Mouse (Mus musculus) intestine, embryonic 14.5 days (tissue): Measurements from ENCODE around the gene Dync1i2. TPM values are rescaled to one million over a fixed set of nuclear protein-coding genes. Genes with fewer than 3 reads are reported as not detected.

Experiments
- ATAC-seq: fragments of 200-750 bp; cut with Nextera tagmentation; replicated peaks from 2 replicates; pipeline ENCODE4 v1.8.0; 2017; ENCODE audit warnings: low read depth, moderate number of reproducible peaks, moderate TSS enrichment, moderate library complexity; ENCODE audit not compliant: low FRiP score, low TSS enrichment
- DNase-seq: peaks from one replicate; pipeline ENCODE4 v3.0.0-alpha.2; 2018; ENCODE audit warnings: low spot score
- H3K27ac ChIP-seq: fragments of 300-500 bp; sonication (generic); 2 replicates; pipeline ENCODE4 v1.5.1; 2014; ENCODE audit warnings: low read depth, mild to moderate bottlenecking, control low read depth
- H3K27me3 ChIP-seq: fragments of 300-500 bp; sonication (generic); replicated peaks from 2 replicates; pipeline ENCODE4 v1.6.1; 2014; ENCODE audit warnings: low read length, control low read depth; ENCODE audit not compliant: control insufficient read depth, insufficient read depth
- H3K36me3 ChIP-seq: fragments of 300-500 bp; sonication (generic); 2 replicates; pipeline ENCODE4 v1.6.1; 2014; ENCODE audit warnings: low read length, control low read depth; ENCODE audit not compliant: control insufficient read depth, insufficient read depth
- H3K4me1 ChIP-seq: fragments of 300-500 bp; sonication (generic); replicated peaks from 2 replicates; pipeline ENCODE4 v1.6.1; 2014; ENCODE audit warnings: low read length, control low read depth, mixed read lengths; ENCODE audit not compliant: control insufficient read depth, insufficient read depth
- H3K4me2 ChIP-seq: fragments of 300-500 bp; sonication (generic); 2 replicates; pipeline ENCODE4 v1.6.1; 2014; ENCODE audit warnings: low read length
- H3K4me3 ChIP-seq: fragments of 300-500 bp; sonication (generic); 2 replicates; pipeline ENCODE4 v1.5.1; 2014; ENCODE audit warnings: low read depth, low read length, control low read depth, mixed read lengths
- H3K9ac ChIP-seq: fragments of 300-500 bp; sonication (generic); 2 replicates; pipeline ENCODE4 v1.6.1; 2014; ENCODE audit warnings: mild to moderate bottlenecking, low read length
- H3K9me3 ChIP-seq: fragments of 300-500 bp; sonication (generic); 2 replicates; pipeline ENCODE4 v1.6.1; 2016; ENCODE audit warnings: low read length, control low read depth; ENCODE audit not compliant: control insufficient read depth
- WGBS: fragments of 180-500 bp; shearing (Covaris S2); extraction: QIAGEN DNeasy Blood & Tissue Kit; methylation state at CpG from one replicate; pipeline ENCODE4 v1.1.7; 2014; 5-methylcytosine and 5-hydroxymethylcytosine counted together
- polyA plus RNA-seq: library from polyadenylated mRNA; unstranded; fragments of >200 nt; fragmentation: Nextera tagmentation; extraction: Ambion mirVana; gene quantifications from 2 replicates; pipeline ENCODE4 v1.2.1, GENCODE M21; 2014

Gene Dync1i2
- polyA plus RNA-seq, 1 experiment from 2014 or later = 95.9 TPM

- Histone ChIP-seq H3K9ac (no peak overlapping the region), H3K9me3 (no peaks in the 10 kb centered on the region), H3K4me1 (no peaks in the 10 kb centered on the region), H3K4me3 (no peak overlapping the region), H3K27me3 (no peaks in the 10 kb centered on the region), H3K4me2 (no peak overlapping the region), H3K36me3 (peaks cover 6% of the 10 kb centered on the region; the same call in 1 of the 2 replicates), H3K27ac (no peak overlapping the region)
- no peak for ATAC-seq
- no peak for DNase-seq
- WGBS = 23% methylated on average over 7 of the region's 7 CpGs
Observed at GRCm38 (mm10) chr2:71294489-71294888, 83.0 kb downstream of the Dync1i2 start.

DNA sequence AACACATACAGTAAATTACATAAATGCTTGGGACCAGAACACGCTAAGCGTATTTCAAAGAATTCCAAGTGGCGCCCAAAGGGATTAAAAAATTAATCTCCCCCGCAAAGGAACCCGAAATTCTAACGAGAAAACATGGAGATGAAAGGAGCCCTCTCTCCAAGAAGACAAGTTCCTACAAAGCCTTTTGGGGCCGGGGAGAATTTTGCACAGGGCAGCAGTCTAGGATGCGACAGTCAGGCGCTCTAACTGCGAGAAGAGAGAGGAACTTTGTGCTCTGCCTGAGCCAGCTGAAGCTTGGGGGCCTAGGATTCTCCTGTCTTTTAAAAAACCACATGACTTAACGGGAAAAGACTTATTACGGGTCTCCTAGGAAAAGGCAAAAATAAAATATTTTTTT is 84.3 kb downstream of the Dync1i2 start:
- DNase-seq = no peak
- no peak overlapping the region for H3K9ac ChIP-seq

DNA sequence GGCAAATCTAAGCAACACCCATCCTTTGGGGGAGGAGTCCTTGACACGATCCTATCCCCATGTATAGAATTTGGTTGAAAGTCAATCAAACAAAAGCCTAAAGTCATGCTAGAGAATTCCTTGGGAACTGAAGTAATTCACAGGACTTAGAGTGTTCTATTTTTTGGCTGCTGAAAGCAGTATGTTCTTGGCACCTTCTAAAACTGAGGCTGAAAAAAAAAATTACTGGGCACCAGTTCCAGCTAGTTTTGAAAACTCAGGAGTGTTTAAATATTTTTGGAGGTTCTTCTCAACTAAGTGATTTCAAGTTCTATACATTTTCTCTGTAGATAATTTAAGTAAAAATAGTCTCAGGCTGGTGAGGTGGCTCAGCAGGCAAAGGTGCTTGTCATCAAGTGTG is 86.0 kb downstream of the Dync1i2 start:
- DNase-seq = no peak
- 76% methylated on average over 1 of the region's 1 CpGs for WGBS

More for the DNA sequence above, 84.3 kb downstream of the Dync1i2 start:
- WGBS = 85% methylated on average over 12 of the region's 12 CpGs
- H3K4me3 ChIP-seq = no peak overlapping the region
- peaks cover 6% of the 10 kb centered on the region; the same call in 1 of the 2 replicates for H3K36me3 ChIP-seq
- H3K9me3 ChIP-seq = no peaks in the 10 kb centered on the region
- H3K4me2 ChIP-seq = no peak overlapping the region
- no peaks in the 10 kb centered on the region for H3K4me1 ChIP-seq
- H3K27me3 ChIP-seq = no peaks in the 10 kb centered on the region
- no peak overlapping the region for H3K27ac ChIP-seq
- ATAC-seq = no peak

GRCm38 (mm10) chr2:71298729-71299128 is 87.2 kb downstream of the Dync1i2 start:
- no peak overlapping the region for H3K27ac ChIP-seq
- ATAC-seq (no peak), DNase-seq (no peak)

More for the DNA sequence above, 86.0 kb downstream of the Dync1i2 start:
- Histone ChIP-seq H3K27ac (no peak overlapping the region), H3K27me3 (no peaks in the 10 kb centered on the region), H3K4me3 (no peak overlapping the region), H3K4me1 (no peaks in the 10 kb centered on the region), H3K9me3 (no peaks in the 10 kb centered on the region), H3K9ac (no peak overlapping the region), H3K4me2 (no peak overlapping the region), H3K36me3 (peaks cover 6% of the 10 kb centered on the region; the same call in 1 of the 2 replicates)
- no peak for ATAC-seq

DNA sequence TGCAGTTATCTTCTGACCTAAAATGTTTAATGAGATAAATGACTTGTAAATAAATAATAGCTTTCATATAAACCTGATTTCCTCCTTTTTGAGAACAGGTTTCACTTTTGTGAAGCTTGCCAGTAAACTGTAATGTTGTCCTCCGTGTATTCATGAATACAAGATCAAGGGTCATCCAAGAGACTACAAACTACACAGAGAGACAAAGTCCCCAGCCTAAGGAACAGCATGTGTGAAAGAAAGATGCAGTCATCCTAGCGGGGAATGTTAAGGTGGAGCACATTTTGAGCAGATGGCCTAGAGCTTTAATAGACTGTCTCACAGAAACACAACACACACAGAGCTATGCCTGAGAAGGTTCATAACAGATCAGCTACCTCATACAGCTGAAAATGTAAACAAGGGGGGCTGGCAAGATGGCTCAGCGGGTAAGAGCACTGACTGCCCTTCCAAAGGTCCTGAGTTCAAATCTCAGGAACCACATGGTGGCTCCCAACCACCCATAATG is 90.7 kb downstream of the Dync1i2 start:
- no peaks in the 10 kb centered on the region for H3K27me3 ChIP-seq
- ATAC-seq (no peak), DNase-seq (no peak)
- H3K27ac ChIP-seq = no peak overlapping the region
- no peak overlapping the region for H3K4me2 ChIP-seq
- no peaks in the 10 kb centered on the region for H3K9me3 ChIP-seq
- H3K36me3 ChIP-seq = peaks cover 6% of the 10 kb centered on the region; the same call in 1 of the 2 replicates
- 65% methylated on average over 3 of the region's 3 CpGs for WGBS
- peaks cover 10% of the 10 kb centered on the region; the same call in 1 of the 2 replicates for H3K4me1 ChIP-seq
- H3K4me3 ChIP-seq = no peak overlapping the region
- H3K9ac ChIP-seq = no peak overlapping the region

More at GRCm38 (mm10) chr2:71298729-71299128, 87.2 kb downstream of the Dync1i2 start:
- 96% methylated on average over 1 of the region's 1 CpGs for WGBS
- Histone ChIP-seq H3K9me3 (no peaks in the 10 kb centered on the region), H3K36me3 (peaks cover 6% of the 10 kb centered on the region; the same call in 1 of the 2 replicates), H3K27me3 (no peaks in the 10 kb centered on the region), H3K4me1 (0 out of 2 replicates have a peak, but pooled peaks cover 2% of the 10 kb centered on the region), H3K9ac (no peak overlapping the region), H3K4me2 (no peak overlapping the region), H3K4me3 (no peak overlapping the region)

GRCm38 (mm10) chr2:71303221-71303620 is 91.7 kb downstream of the Dync1i2 start:
- no peak for DNase-seq

GRCm38 (mm10) chr2:71304821-71305220 is 93.3 kb downstream of the Dync1i2 start:
- H3K27me3 ChIP-seq = no peaks in the 10 kb centered on the region
- H3K4me3 ChIP-seq = no peak overlapping the region
- H3K27ac ChIP-seq = no peak overlapping the region; the same call in 1 of the 2 replicates
- no peaks in the 10 kb centered on the region for H3K9me3 ChIP-seq
- H3K9ac ChIP-seq = no peak overlapping the region
- 42% methylated on average over 3 of the region's 3 CpGs for WGBS
- no peak overlapping the region for H3K4me2 ChIP-seq
- no peak for ATAC-seq
- no peak for DNase-seq
- peaks cover 3% of the 10 kb centered on the region; the same call in 1 of the 2 replicates for H3K36me3 ChIP-seq
- H3K4me1 ChIP-seq = peaks cover 10% of the 10 kb centered on the region; the same call in 1 of the 2 replicates

More at GRCm38 (mm10) chr2:71303221-71303620, 91.7 kb downstream of the Dync1i2 start:
- Histone ChIP-seq H3K4me1 (peaks cover 10% of the 10 kb centered on the region; the same call in 1 of the 2 replicates), H3K4me2 (no peak overlapping the region), H3K36me3 (peaks cover 4% of the 10 kb centered on the region; the same call in 1 of the 2 replicates), H3K4me3 (no peak overlapping the region), H3K27me3 (no peaks in the 10 kb centered on the region), H3K9ac (no peak overlapping the region), H3K9me3 (no peaks in the 10 kb centered on the region), H3K27ac (no peak overlapping the region)
- no peak; the same call in 1 of the 2 replicates for ATAC-seq

- Histone ChIP-seq H3K4me1 (peaks cover 10% of the 10 kb centered on the region; the same call in 1 of the 2 replicates), H3K4me3 (no peak overlapping the region), H3K27me3 (no peaks in the 10 kb centered on the region), H3K27ac (no peak overlapping the region), H3K9ac (no peak overlapping the region), H3K4me2 (no peak overlapping the region), H3K9me3 (no peaks in the 10 kb centered on the region), H3K36me3 (peaks cover 6% of the 10 kb centered on the region; the same call in 1 of the 2 replicates)
- ATAC-seq (no peak), DNase-seq (no peak)
Observed at GRCm38 (mm10) chr2:71306357-71306756, 94.9 kb downstream of the Dync1i2 start.

DNA sequence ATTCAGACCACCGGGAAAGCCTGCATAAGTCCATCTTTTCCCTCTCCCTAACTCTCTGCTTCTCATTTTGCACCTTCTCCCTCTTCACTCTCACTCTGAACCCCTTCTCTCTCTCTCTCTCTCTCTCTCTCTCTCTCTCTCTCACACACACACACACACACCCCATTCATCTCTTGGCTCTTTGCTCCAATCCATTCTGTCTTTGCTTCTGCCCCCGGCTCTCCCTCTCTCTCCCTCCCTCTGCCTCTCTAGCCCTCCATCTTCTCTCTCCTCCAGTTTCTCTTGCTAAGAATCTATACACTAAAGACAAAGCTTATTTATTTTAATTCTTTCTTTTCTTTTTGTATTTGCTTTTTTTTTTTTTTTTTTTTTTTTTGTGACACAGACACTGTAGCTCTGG is 98.2 kb downstream of the Dync1i2 start:
- H3K4me2 ChIP-seq = no peak overlapping the region
- DNase-seq (no peak), ATAC-seq (no peak)
- no peaks in the 10 kb centered on the region for H3K27me3 ChIP-seq
- H3K36me3 ChIP-seq = peaks cover 14% of the 10 kb centered on the region
- WGBS = 67% methylated on average over 2 of the region's 2 CpGs
- peaks cover 8% of the 10 kb centered on the region; the same call in 1 of the 2 replicates for H3K4me1 ChIP-seq
- H3K9me3 ChIP-seq = no peaks in the 10 kb centered on the region
- H3K27ac ChIP-seq = no peak overlapping the region
- no peak overlapping the region for H3K4me3 ChIP-seq
- no peak overlapping the region for H3K9ac ChIP-seq
